Mouse (Mus musculus): Measurements from ENCODE around the gene Gm20826.
"Not testable (repeated sequence)": the region's sequence is repeated elsewhere in the genome, so short reads cannot be mapped to it uniquely, and the experiment has no call there.

Gm20826 gene

DNA sequence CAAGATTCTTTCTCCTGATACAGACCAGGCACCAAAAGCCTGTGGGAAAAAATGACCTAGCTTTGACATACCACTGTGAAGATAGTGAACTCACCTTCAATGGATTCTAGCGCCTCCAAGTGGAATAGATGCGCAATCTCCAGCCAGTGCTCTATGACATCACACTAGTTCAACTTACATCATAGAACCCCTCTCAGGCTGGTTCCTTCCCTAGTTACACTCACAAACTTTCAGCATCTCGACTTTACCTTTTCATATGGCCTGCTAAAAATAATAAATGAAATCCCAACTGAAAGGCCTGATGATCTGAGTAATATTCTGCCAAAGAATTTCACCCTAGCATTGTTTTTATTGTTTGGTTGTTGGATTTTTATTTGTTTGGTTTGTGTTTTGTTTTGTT lies at the start of gene Gm20826:
TSS of gene Gm20826 (minus strand) at position 101 of the 400 bp plus-strand sequence.
- DNase-seq (ENCODE audit: inconsistent age in 2 of 2, low spot score in 1 of 2): not testable (repeated sequence)
